Mouse (Mus musculus) MN1 (cell line): ENCODE results near the gene Atp1a3.

Source experiments
- DNase-seq: peaks from one replicate; pipeline ENCODE4 v3.0.0-alpha.2; 2016; ENCODE audit warnings: low spot score

Gene Atp1a3

GRCm38 (mm10) chr7:24964288-24964687, 41.5 kb downstream of the Atp1a3 start:
- DNase-seq = no peak

GRCm38 (mm10) chr7:24955226-24955625, 50.5 kb downstream of the Atp1a3 start:
- no peak for DNase-seq

- peak; percentile 29 for DNase-seq
Observed at GRCm38 (mm10) chr7:24954450-24954849, 51.3 kb downstream of the Atp1a3 start.

DNA sequence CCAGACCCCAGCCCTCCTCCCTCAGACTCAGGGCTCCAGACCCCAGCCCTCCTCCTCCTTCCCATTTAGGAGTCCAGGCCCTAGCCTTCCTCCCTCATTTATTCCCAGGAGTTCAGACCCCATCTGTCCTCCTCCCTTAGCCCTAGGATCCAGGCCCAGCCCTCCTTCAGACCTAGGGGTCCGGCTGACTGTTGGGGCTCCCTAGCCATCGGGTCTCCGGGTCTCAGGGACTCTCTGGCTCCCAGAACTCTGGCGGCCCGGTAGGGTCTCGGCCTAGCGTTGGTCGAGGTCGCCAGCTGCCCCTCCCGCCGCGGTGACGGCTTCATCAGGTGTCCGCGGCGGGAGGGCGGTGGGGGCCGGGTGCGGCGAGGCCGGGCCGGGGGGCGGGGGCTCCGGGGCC, 51.8 kb downstream of the Atp1a3 start:
- DNase-seq = no peak

GRCm38 (mm10) chr7:24949958-24950623, 55.7 kb downstream of the Atp1a3 start:
- peak; percentile 79 for DNase-seq

DNA sequence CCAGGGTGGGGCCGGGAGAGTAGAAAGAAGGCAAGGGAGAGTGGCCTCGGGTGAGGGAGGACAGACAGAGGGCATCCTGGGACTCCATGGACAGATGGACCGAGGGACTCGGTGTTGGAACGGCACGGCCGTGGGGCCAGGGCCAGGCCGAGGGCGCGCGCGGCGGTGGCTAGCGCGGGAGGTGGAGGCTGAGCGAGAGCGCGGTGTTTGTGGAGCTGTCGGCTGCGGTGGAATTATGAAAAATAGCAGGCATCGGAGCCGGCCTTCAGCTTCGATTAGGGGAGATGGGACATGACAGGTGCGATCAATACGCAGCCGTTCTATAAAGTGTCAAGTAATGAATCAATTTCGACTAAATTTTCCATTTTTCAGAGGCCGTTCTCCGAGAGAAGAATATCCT, 57.0 kb downstream of the Atp1a3 start:
- DNase-seq = peak; percentile 21

DNA sequence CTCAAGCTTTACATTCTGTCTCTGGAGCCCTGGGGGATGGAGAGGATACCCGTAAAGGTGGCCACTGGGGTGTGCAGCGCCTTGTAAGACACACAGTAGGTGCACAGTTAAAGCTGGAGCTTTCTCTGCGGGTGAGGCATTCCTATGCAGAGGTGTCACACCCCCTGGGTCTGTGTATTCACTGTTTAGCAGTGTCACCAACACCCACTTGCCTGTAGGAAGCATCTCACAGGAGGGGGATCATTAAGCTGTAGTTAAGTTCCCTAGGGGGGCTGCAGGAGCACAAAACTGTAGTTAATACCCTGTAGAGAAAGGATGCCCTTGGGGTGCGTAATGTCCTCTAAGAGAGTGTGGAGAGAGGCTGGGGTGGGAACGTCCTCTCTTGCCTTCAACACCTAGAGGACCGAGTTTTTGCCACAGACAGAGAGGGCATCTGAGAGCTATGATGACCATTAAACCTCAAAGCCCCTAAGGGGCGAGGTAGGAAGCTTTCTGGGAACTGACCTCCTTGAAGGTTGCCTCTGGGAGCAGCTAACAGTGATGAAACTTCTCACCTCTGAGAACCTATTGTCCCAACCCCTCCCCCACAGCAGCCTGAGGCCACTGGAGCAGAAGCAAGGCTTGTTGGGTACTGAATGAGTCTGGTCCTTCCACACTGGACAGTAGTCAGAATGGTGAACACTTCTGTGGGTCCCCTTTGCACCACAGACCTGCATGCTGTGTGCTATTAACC, 58.3 kb downstream of the Atp1a3 start:
- no peak for DNase-seq

- no peak for DNase-seq
Observed at GRCm38 (mm10) chr7:24944257-24944950, 61.4 kb downstream of the Atp1a3 start, which contains the start of gene Gm4881. Gene Gm4881, minus strand, starts transcription at chr7:24944494.

DNA sequence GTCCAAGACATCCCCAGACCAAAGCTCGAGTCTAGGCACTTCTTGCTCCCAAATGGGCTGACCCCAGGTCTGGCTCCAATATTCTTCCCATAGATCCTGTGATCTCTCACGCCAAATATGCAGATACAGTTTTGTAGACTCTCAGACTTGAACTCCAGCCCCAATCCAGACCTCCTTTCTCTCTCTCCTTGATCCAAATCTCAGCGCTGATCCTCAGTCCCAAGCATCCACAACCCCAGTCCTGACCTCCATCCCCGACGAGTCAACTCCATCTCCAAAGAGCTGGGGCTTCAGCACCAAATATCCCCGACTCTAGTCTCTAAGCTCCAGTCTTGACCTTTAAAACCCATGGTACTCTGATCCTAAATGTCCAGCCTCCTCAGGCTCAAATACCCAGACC, 62.1 kb downstream of the Atp1a3 start:
- no peak for DNase-seq

- no peak for DNase-seq
Observed at GRCm38 (mm10) chr7:24931651-24932050, 74.1 kb downstream of the Atp1a3 start.

- DNase-seq = no peak
Observed at GRCm38 (mm10) chr7:24930475-24930874, 75.3 kb downstream of the Atp1a3 start.
